Mouse (Mus musculus): Measurements from ENCODE around the gene Socs2. TPM values are rescaled to one million over a fixed set of nuclear protein-coding genes. Genes with fewer than 3 reads are reported as not detected.

The Socs2 gene
- polyA plus RNA-seq, 1 experiment = 27.5 TPM

DNA sequence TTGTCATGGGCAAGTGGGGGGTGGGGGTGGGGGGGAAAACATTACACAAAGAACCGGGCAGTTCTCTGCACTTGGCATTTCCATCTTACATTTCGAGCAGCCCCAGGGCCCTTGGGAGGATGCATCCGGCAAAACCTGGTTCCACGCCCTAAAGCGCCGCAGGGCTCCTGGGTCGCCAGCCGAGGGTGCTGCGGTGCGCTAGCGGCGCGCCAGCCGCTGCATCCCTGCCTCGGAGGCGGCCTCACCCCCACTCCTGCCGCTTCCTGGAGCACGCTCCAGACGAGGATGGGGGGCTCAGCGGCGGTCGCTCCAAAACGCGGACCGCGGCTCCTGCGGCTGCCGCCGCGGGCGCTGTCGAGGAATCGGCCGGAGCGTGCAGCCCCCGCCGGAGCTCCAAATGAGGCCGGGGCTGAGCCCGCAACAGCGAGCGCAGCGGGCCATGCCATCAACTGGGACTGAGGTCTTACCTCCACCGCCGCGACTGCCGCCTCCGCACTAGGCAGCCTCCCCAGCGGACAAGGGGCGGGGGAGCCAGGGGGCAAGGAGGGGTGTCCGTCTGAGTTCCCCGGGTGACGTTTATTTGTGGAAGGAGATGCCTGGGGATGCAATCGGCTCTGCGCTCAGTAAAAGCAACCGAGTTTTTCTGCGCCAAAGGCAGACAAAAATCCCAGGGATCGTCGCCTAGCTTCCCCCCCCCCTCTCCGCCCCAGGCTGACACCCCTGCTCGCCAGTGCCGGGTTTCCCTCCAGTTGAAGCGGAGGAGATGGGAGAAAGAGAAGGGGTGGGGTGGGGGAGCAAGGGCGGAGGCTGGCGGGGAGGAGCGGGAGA is 1.2 kb downstream of the Socs2 start:
- no peaks in the 10 kb centered on the region for H3K27me3 ChIP-seq (ENCODE audit: control insufficient read depth, insufficient read depth, insufficient read length)
- peaks cover 18% of the 10 kb centered on the region for H3K36me3 ChIP-seq (ENCODE audit: control insufficient read depth, insufficient read depth)
- TF ChIP-seq TCF3 (IDR thresholded peaks at IDR 0.05; ENCODE audit: insufficient read length, low read depth) = no peak
- no peak for TF ChIP-seq E2F4 (IDR thresholded peaks at IDR 0.05; ENCODE audit: insufficient read depth)
- no peak for TF ChIP-seq CEBPB (IDR thresholded peaks at IDR 0.05; ENCODE audit: insufficient read depth, poor library complexity, severe bottlenecking)
- no peak for TF ChIP-seq SRF (IDR thresholded peaks at IDR 0.05; ENCODE audit: control insufficient read depth, insufficient read length, low read depth)
- no peak for TF ChIP-seq MAX (IDR thresholded peaks at IDR 0.05; ENCODE audit: low read depth)
- TF ChIP-seq MYOG (IDR thresholded peaks at IDR 0.05; ENCODE audit: control insufficient read depth in 1 of 3, insufficient read depth in 1 of 3, insufficient read length in 2 of 3, low read depth in 2 of 3) = peak in 1 of 3 experiments; percentile 15
- peak; percentile 14 for TF ChIP-seq POLR2AphosphoS2 (IDR thresholded peaks at IDR 0.05; ENCODE audit: insufficient read length, low read depth)
- TF ChIP-seq REST (IDR thresholded peaks at IDR 0.05; ENCODE audit: insufficient read depth, insufficient read length) = no peak
- peak; percentile 54 for TF ChIP-seq POLR2A (IDR thresholded peaks at IDR 0.05; ENCODE audit: insufficient read length, low read depth)
- peaks cover 21% of the 10 kb centered on the region for H3K79me2 ChIP-seq (ENCODE audit: control insufficient read depth, insufficient read depth)
- peak overlapping the region; percentile 91 for H3K4me3 ChIP-seq
- H3ac ChIP-seq (ENCODE audit: control insufficient read depth, insufficient read length) = peak overlapping the region; percentile 69
- H3K4me2 ChIP-seq (ENCODE audit: low read depth) = peak overlapping the region; percentile 99

DNA sequence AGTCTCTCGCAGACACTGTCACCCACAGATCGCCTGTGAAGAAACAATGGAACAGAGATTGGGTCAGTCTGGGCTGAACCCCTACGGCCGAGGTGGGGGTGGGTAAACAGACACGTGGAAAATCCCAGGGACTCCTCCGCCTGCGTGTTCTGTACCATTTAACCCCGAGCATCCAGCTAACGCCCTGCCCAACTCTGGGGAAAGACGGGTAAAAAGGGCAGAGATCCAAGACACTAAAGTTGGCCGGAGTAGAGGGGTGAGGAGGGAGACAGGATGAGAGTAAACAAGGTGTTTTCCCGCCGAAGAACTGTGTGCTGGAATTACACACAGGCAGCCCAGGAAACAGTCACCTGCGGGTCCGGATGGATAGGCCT is 1.8 kb downstream of the Socs2 start:
- Histone ChIP-seq H3K4me2 (ENCODE audit: low read depth) (peak overlapping the region; percentile 99), H3K4me3 (peak overlapping the region; percentile 91), H3K27me3 (ENCODE audit: control insufficient read depth, insufficient read depth, insufficient read length) (no peaks in the 10 kb centered on the region), H3ac (ENCODE audit: control insufficient read depth, insufficient read length) (peak overlapping the region; percentile 69), H3K36me3 (ENCODE audit: control insufficient read depth, insufficient read depth) (peaks cover 24% of the 10 kb centered on the region), H3K79me2 (ENCODE audit: control insufficient read depth, insufficient read depth) (peaks cover 21% of the 10 kb centered on the region)
- TF ChIP-seq MAX (IDR thresholded peaks at IDR 0.05; ENCODE audit: low read depth) (no peak), USF1 (IDR thresholded peaks at IDR 0.05; ENCODE audit: low read depth) (no peak), POLR2AphosphoS2 (IDR thresholded peaks at IDR 0.05; ENCODE audit: insufficient read length, low read depth) (no peak), POLR2A (IDR thresholded peaks at IDR 0.05; ENCODE audit: insufficient read length, low read depth) (no peak), SRF (IDR thresholded peaks at IDR 0.05; ENCODE audit: control insufficient read depth, insufficient read length, low read depth) (no peak), REST (IDR thresholded peaks at IDR 0.05; ENCODE audit: insufficient read depth, insufficient read length) (no peak)

DNA sequence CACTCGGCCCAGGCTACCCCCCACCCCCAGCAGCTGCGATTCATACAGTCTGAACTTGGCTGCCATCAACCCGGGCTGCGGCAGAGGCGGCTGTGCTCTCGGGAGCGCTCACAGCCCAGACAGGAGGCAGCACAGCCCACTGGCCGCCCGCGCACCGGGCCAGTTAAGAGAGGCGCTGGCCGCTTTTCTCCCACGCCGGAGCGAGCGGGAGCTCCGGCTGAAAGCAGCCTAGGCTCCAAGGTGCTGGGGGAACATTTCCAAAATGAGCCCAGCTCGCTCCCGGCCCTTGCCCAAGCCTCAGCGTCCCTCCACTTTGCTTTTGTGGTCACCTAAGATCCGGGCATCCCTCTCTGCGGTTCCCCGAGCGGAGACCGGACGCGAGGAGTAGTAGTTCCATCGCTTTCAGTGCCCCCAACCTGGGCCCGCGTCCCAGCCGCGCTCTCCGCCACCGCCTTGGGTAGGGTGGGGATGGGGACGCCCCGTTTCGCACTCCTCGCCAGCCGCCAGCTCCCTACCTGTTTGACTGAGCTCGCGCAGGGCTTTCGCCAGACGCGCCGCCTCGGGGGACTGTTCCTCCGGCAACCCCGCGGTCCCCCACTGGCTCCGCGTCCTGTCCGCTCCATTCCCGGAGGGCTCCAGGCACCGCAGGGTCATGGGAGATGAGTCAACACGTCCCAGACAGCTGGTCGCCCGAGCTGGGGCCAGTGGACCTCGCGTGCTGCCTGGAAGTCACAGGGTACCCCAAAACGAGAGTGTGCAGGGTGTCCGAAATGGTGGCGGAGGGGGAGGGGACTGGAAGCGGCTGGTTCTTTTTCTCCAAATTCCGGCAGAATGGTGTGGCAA is 2.4 kb downstream of the Socs2 start:
- Histone ChIP-seq H3ac (ENCODE audit: control insufficient read depth, insufficient read length) (peak overlapping the region; percentile 69), H3K4me2 (ENCODE audit: low read depth) (peak overlapping the region; percentile 99), H3K4me3 (peak overlapping the region; percentile 91), H3K27me3 (ENCODE audit: control insufficient read depth, insufficient read depth, insufficient read length) (no peaks in the 10 kb centered on the region), H3K36me3 (ENCODE audit: control insufficient read depth, insufficient read depth) (peaks cover 26% of the 10 kb centered on the region), H3K79me2 (ENCODE audit: control insufficient read depth, insufficient read depth) (peaks cover 21% of the 10 kb centered on the region)
- TF ChIP-seq TCF12 (IDR thresholded peaks at IDR 0.05; ENCODE audit: insufficient read depth, poor library complexity, severe bottlenecking) (no peak), POLR2A (IDR thresholded peaks at IDR 0.05; ENCODE audit: insufficient read length, low read depth) (peak; percentile 26), MAX (IDR thresholded peaks at IDR 0.05; ENCODE audit: low read depth) (no peak), MYOG (IDR thresholded peaks at IDR 0.05; ENCODE audit: control insufficient read depth in 1 of 3, insufficient read depth in 1 of 3, insufficient read length in 2 of 3, low read depth in 2 of 3) (peak in 2 of 3 experiments; percentile 41 to 66), MYOD1 (IDR thresholded peaks at IDR 0.05; ENCODE audit: control insufficient read depth in 1 of 3, insufficient read length in 2 of 3, low read depth in 2 of 3) (peak in 2 of 3 experiments; percentile 16 to 62)

DNA sequence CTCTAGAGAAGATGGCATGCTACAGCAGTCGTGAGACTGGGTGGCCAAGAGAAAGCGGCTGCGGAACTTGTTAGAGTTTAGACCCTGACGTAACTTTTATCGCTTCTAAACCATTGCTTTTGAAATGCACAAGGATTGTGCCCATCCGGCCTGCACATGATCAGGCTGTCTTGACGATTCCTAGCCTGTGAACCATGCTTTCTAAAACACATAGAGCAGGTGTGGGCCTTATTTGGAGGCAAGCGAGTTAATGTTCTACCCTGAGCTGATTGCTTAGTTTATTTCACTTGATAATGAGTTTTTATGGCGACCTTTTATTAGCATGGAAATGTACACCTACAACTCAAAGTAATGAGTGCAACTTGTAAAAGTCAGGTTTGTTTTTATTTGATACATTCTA is 5.8 kb downstream of the Socs2 start:
- TF ChIP-seq MAX (IDR thresholded peaks at IDR 0.05; ENCODE audit: low read depth) = no peak
- no peak for TF ChIP-seq MYOD1 (IDR thresholded peaks at IDR 0.05; ENCODE audit: control insufficient read depth in 1 of 3, insufficient read length in 2 of 3, low read depth in 2 of 3)
- TF ChIP-seq POLR2A (IDR thresholded peaks at IDR 0.05; ENCODE audit: insufficient read length, low read depth) = no peak
- TF ChIP-seq POLR2AphosphoS2 (IDR thresholded peaks at IDR 0.05; ENCODE audit: insufficient read length, low read depth) = no peak
- TF ChIP-seq CEBPB (IDR thresholded peaks at IDR 0.05; ENCODE audit: insufficient read depth, poor library complexity, severe bottlenecking) = no peak
- TF ChIP-seq SRF (IDR thresholded peaks at IDR 0.05; ENCODE audit: control insufficient read depth, insufficient read length, low read depth) = no peak
- TF ChIP-seq E2F4 (IDR thresholded peaks at IDR 0.05; ENCODE audit: insufficient read depth) = no peak
- no peak for TF ChIP-seq TCF12 (IDR thresholded peaks at IDR 0.05; ENCODE audit: insufficient read depth, poor library complexity, severe bottlenecking)
- TF ChIP-seq TCF3 (IDR thresholded peaks at IDR 0.05; ENCODE audit: insufficient read length, low read depth) = no peak
- TF ChIP-seq REST (IDR thresholded peaks at IDR 0.05; ENCODE audit: insufficient read depth, insufficient read length) = no peak
- no peak for TF ChIP-seq MYOG (IDR thresholded peaks at IDR 0.05; ENCODE audit: control insufficient read depth in 1 of 3, insufficient read depth in 1 of 3, insufficient read length in 2 of 3, low read depth in 2 of 3)
- TF ChIP-seq USF1 (IDR thresholded peaks at IDR 0.05; ENCODE audit: low read depth) = no peak

More for the DNA sequence above, 5.8 kb downstream of the Socs2 start:
- no peak overlapping the region for H3ac ChIP-seq (ENCODE audit: control insufficient read depth, insufficient read length)
- no peak overlapping the region for H3K4me3 ChIP-seq
- peaks cover 26% of the 10 kb centered on the region for H3K36me3 ChIP-seq (ENCODE audit: control insufficient read depth, insufficient read depth)
- peaks cover 21% of the 10 kb centered on the region for H3K79me2 ChIP-seq (ENCODE audit: control insufficient read depth, insufficient read depth)
- H3K27me3 ChIP-seq (ENCODE audit: control insufficient read depth, insufficient read depth, insufficient read length) = no peaks in the 10 kb centered on the region
- no peak overlapping the region for H3K4me2 ChIP-seq (ENCODE audit: low read depth)

All from myocyte (in vitro differentiated cells).